Mouse (Mus musculus): ENCODE data around the gene Foxb1. TPM values are rescaled to one million over a fixed set of nuclear protein-coding genes. Genes with fewer than 3 reads are reported as not detected.

Foxb1 gene
- polyA plus RNA-seq, 1 experiment from 2014 or later: not detected

DNA sequence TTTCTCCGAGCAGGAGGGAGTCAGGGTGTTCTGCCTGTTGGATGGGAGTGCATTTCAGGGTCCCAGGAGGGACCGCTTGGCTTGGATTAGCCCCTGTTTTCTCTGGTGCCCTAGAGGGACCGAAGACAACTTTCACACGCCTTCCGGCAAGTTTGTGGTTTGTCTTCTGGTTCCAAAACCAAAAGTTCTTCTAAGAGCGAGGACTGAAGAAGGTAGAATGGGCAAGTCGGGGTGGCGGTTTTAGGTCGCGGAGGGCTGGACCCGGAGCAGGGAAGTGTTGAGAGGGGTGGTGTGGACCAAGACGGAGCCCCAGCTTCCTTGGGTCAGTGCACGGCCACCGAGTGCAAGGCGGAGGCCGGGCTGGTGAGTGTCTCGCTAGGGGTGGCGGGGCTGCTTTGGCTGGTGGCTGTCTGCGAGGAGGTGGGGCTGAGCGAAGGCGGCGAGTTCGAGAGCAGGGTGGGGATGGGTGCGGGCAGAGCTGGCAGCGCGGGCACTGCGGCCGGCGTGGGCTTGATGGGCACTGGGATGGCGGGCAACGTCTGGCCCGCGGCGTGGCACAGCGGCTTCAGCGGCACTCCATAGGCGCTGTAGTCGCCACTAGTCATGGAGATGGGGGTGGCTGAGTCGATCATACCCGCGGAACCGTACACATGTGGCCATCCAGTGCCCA lies 1.7 kb downstream of the Foxb1 start:
- Histone ChIP-seq H3K27ac (ENCODE audit: low read length) (no peak overlapping the region), H3K4me2 (ENCODE audit: low read depth, low read length) (peak overlapping the region; percentile 45), H3K4me1 (ENCODE audit: control insufficient read depth, insufficient read depth, low read length) (0 out of 2 replicates have a peak, but pooled peaks cover 3% of the 10 kb centered on the region), H3K27me3 (ENCODE audit: control insufficient read depth, insufficient read depth, low read length) (peaks cover 87% of the 10 kb centered on the region), H3K4me3 (ENCODE audit: low read length) (peak overlapping the region; percentile 21), H3K36me3 (ENCODE audit: control insufficient read depth, insufficient read depth) (no peaks in the 10 kb centered on the region), H3K9me3 (replicated peaks; ENCODE audit: control insufficient read depth, low read length) (no peaks in the 10 kb centered on the region), H3K9ac (ENCODE audit: low read length) (no peak overlapping the region)
- under 1% methylated on average over 42 of the region's 42 CpGs for WGBS
- no peak for ATAC-seq (replicated peaks; ENCODE audit: extremely low read depth, insufficient read depth, low FRiP score)

DNA sequence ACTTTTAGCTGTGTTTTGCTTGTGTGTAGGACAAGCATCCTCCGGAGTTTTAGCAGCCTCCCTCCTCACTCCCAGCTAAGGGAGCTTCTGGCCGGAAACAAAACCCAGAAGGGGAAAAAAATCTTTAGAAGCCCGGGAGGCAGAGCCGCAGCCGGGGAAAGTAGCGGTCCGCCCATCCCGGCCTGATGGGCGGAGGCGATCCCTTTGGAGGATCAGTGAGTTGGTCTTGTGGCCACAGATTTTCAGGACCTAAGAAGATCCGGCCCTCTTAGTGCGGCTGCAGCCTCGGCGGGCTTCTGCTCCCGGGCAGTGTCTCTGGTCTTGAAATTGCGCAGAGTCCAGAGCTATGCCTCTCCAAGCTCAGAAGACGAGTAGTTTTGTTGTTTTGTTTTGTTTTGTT lies 2.2 kb downstream of the Foxb1 start:
- Histone ChIP-seq H3K9ac (ENCODE audit: low read length) (no peak overlapping the region), H3K27me3 (ENCODE audit: control insufficient read depth, insufficient read depth, low read length) (peaks cover 85% of the 10 kb centered on the region), H3K9me3 (replicated peaks; ENCODE audit: control insufficient read depth, low read length) (no peaks in the 10 kb centered on the region), H3K27ac (ENCODE audit: low read length) (no peak overlapping the region), H3K36me3 (ENCODE audit: control insufficient read depth, insufficient read depth) (no peaks in the 10 kb centered on the region), H3K4me3 (ENCODE audit: low read length) (peak overlapping the region; percentile 21), H3K4me2 (ENCODE audit: low read depth, low read length) (peak overlapping the region; percentile 45), H3K4me1 (ENCODE audit: control insufficient read depth, insufficient read depth, low read length) (0 out of 2 replicates have a peak, but pooled peaks cover 3% of the 10 kb centered on the region)
- 1% methylated on average over 17 of the region's 17 CpGs for WGBS
- no peak for ATAC-seq (replicated peaks; ENCODE audit: extremely low read depth, insufficient read depth, low FRiP score)

DNA sequence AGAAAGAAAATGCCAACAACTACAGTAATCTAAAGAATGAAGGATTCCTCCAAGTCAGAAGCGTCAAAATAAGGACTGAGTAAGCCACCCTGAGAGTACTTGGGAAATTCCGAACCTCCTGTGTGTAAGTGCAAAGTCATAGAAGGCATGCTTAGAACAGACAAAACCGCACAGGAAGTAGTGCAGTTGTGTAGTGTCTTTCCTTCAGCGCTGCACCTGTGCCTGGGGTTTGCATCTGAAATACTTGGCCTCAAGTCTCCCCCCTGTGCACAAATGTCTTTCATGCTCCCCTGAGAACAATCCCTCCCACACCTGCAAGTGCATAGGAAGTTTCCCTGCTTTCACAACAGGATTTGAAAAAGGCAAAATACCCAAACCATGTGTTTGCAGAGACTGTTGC lies 3.5 kb downstream of the Foxb1 start:
- H3K9ac ChIP-seq (ENCODE audit: low read length): no peak overlapping the region
- peaks cover 82% of the 10 kb centered on the region for H3K27me3 ChIP-seq (ENCODE audit: control insufficient read depth, insufficient read depth, low read length)
- no peaks in the 10 kb centered on the region for H3K36me3 ChIP-seq (ENCODE audit: control insufficient read depth, insufficient read depth)
- no peak overlapping the region for H3K4me2 ChIP-seq (ENCODE audit: low read depth, low read length)
- H3K4me3 ChIP-seq (ENCODE audit: low read length): no peak overlapping the region
- 11% methylated on average over 4 of the region's 4 CpGs for WGBS
- H3K27ac ChIP-seq (ENCODE audit: low read length): no peak overlapping the region
- 0 out of 2 replicates have a peak, but pooled peaks cover 3% of the 10 kb centered on the region for H3K4me1 ChIP-seq (ENCODE audit: control insufficient read depth, insufficient read depth, low read length)
- ATAC-seq (replicated peaks; ENCODE audit: extremely low read depth, insufficient read depth, low FRiP score): no peak
- no peaks in the 10 kb centered on the region for H3K9me3 ChIP-seq (replicated peaks; ENCODE audit: control insufficient read depth, low read length)

DNA sequence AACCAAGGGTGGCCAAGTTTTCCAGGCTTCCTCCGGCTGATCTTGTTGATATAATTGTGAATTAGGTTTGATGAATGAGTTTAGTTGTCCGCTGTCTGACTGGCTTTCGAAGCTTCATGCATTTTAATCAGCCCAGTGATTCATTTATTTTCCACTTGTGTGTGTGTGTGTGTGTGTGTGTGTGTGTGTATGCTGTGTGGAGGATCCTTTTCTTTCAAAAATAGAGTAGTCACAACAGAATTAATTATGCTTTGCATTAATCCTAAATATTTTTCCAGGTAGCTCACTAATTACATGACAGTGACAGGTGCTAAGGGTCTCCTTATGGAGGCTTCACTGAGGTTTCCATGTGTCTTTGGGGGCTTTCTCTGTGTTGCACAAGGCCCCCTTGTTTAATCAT lies 4.3 kb downstream of the Foxb1 start:
- 19% methylated on average over 3 of the region's 3 CpGs for WGBS
- no peaks in the 10 kb centered on the region for H3K9me3 ChIP-seq (replicated peaks; ENCODE audit: control insufficient read depth, low read length)
- H3K27ac ChIP-seq (ENCODE audit: low read length): no peak overlapping the region
- no peak overlapping the region for H3K9ac ChIP-seq (ENCODE audit: low read length)
- peaks cover 82% of the 10 kb centered on the region for H3K27me3 ChIP-seq (ENCODE audit: control insufficient read depth, insufficient read depth, low read length)
- no peak overlapping the region for H3K4me3 ChIP-seq (ENCODE audit: low read length)
- H3K4me1 ChIP-seq (ENCODE audit: control insufficient read depth, insufficient read depth, low read length): 0 out of 2 replicates have a peak, but pooled peaks cover 3% of the 10 kb centered on the region
- H3K4me2 ChIP-seq (ENCODE audit: low read depth, low read length): no peak overlapping the region
- no peaks in the 10 kb centered on the region for H3K36me3 ChIP-seq (ENCODE audit: control insufficient read depth, insufficient read depth)
- no peak for ATAC-seq (replicated peaks; ENCODE audit: extremely low read depth, insufficient read depth, low FRiP score)

DNA sequence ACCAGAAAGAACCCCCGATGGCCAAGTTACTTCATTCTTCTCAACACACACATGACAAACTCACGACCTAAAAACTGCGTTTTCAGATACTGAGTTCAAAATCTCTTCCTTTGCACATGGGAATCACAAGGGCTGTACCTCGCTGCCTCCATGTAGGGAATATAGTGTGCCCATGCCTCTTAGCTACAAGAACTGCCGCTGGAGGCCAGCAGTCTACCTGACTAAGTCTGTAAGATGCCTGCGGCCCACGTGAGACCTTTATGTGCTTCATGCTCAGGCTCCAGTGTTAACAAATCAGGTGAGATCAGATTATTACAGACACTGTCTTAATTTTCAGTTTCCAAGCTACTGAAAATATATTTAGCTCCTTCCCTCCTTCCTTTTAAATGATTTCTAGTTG lies 4.7 kb downstream of the Foxb1 start:
- H3K27me3 ChIP-seq (ENCODE audit: control insufficient read depth, insufficient read depth, low read length): peaks cover 78% of the 10 kb centered on the region
- WGBS: 20% methylated on average over 7 of the region's 7 CpGs
- H3K36me3 ChIP-seq (ENCODE audit: control insufficient read depth, insufficient read depth): no peaks in the 10 kb centered on the region

DNA sequence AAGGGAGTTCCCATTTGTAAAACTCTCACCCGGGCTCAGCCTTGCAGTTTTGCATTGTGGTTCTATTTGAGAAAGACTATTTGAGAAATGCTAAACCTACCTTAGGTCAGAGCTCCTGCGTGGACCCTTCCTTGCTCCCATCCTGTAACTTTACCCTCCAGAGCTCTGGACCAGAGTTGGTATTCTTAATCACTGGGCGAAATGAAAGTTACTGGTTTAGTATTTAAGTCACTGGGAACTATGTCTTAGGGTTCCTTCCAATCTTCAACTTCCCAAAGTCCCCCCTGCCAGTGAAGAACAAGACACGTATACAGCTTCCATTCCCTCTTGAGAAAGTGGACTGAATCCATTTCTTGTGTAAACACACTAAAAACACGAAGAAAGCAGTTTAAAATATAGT lies 5.6 kb downstream of the Foxb1 start:
- Histone ChIP-seq H3K4me2 (ENCODE audit: low read depth, low read length) (no peak overlapping the region), H3K27ac (ENCODE audit: low read length) (no peak overlapping the region), H3K4me1 (ENCODE audit: control insufficient read depth, insufficient read depth, low read length) (0 out of 2 replicates have a peak, but pooled peaks cover 3% of the 10 kb centered on the region), H3K4me3 (ENCODE audit: low read length) (no peak overlapping the region), H3K9ac (ENCODE audit: low read length) (no peak overlapping the region), H3K9me3 (replicated peaks; ENCODE audit: control insufficient read depth, low read length) (no peaks in the 10 kb centered on the region), H3K27me3 (ENCODE audit: control insufficient read depth, insufficient read depth, low read length) (peaks cover 69% of the 10 kb centered on the region), H3K36me3 (ENCODE audit: control insufficient read depth, insufficient read depth) (no peaks in the 10 kb centered on the region)
- no peak for ATAC-seq (replicated peaks; ENCODE audit: extremely low read depth, insufficient read depth, low FRiP score)
- 11% methylated on average over 5 of the region's 5 CpGs for WGBS

More for the DNA sequence above, 4.7 kb downstream of the Foxb1 start:
- Histone ChIP-seq H3K9ac (ENCODE audit: low read length) (no peak overlapping the region), H3K9me3 (replicated peaks; ENCODE audit: control insufficient read depth, low read length) (no peaks in the 10 kb centered on the region), H3K4me2 (ENCODE audit: low read depth, low read length) (no peak overlapping the region), H3K4me3 (ENCODE audit: low read length) (no peak overlapping the region), H3K4me1 (ENCODE audit: control insufficient read depth, insufficient read depth, low read length) (0 out of 2 replicates have a peak, but pooled peaks cover 3% of the 10 kb centered on the region), H3K27ac (ENCODE audit: low read length) (no peak overlapping the region)
- ATAC-seq (replicated peaks; ENCODE audit: extremely low read depth, insufficient read depth, low FRiP score): no peak

DNA sequence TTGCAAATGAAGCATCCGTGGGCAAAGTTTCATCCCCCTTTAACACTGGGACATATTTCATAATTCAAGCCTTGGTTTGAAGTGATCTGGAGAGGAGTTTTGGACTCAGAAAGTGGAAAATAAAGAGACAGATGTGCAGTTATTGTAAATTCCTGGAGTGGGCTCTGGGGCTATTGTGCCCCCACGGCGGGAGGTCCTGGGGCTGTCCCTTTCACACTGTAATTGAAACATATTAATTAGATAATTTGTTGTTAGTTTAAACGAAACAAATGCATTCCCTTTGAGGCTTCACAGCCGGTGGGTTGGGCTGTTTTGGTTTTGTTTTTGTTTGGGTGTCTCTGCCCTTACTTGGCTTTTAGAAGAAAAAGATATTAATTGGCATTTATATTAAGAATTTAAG lies 6.0 kb downstream of the Foxb1 start:
- no peaks in the 10 kb centered on the region for H3K36me3 ChIP-seq (ENCODE audit: control insufficient read depth, insufficient read depth)
- H3K27me3 ChIP-seq (ENCODE audit: control insufficient read depth, insufficient read depth, low read length): peaks cover 64% of the 10 kb centered on the region
- no peaks in the 10 kb centered on the region for H3K9me3 ChIP-seq (replicated peaks; ENCODE audit: control insufficient read depth, low read length)
- no peak for ATAC-seq (replicated peaks; ENCODE audit: extremely low read depth, insufficient read depth, low FRiP score)
- WGBS: 6% methylated on average over 5 of the region's 5 CpGs
- 0 out of 2 replicates have a peak, but pooled peaks cover 3% of the 10 kb centered on the region for H3K4me1 ChIP-seq (ENCODE audit: control insufficient read depth, insufficient read depth, low read length)
- no peak overlapping the region for H3K4me2 ChIP-seq (ENCODE audit: low read depth, low read length)
- no peak overlapping the region for H3K9ac ChIP-seq (ENCODE audit: low read length)
- H3K27ac ChIP-seq (ENCODE audit: low read length): no peak overlapping the region
- no peak overlapping the region for H3K4me3 ChIP-seq (ENCODE audit: low read length)

DNA sequence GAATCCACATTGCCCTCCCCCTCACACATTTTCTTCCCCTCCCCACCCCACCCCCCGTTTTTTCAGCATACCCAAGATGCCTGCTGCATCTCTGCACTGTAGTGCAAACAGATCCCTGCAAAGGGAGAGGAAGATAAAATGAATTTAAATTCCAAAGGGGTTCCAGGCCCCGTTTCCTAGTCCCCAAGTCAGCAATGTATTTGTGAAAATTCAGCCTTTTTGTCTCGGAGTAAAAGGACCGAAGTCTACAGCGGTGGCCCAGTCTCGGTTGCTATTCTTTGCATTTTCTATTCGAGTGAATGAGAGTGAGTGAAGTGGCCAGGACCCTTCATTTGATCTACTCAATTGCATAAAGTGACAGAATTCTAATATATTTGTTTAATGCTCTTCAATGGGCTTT lies 6.4 kb downstream of the Foxb1 start:
- Histone ChIP-seq H3K4me1 (ENCODE audit: control insufficient read depth, insufficient read depth, low read length) (0 out of 2 replicates have a peak, but pooled peaks cover 3% of the 10 kb centered on the region), H3K4me3 (ENCODE audit: low read length) (no peak overlapping the region), H3K4me2 (ENCODE audit: low read depth, low read length) (no peak overlapping the region), H3K9ac (ENCODE audit: low read length) (no peak overlapping the region), H3K27ac (ENCODE audit: low read length) (no peak overlapping the region), H3K9me3 (replicated peaks; ENCODE audit: control insufficient read depth, low read length) (no peaks in the 10 kb centered on the region), H3K36me3 (ENCODE audit: control insufficient read depth, insufficient read depth) (no peaks in the 10 kb centered on the region), H3K27me3 (ENCODE audit: control insufficient read depth, insufficient read depth, low read length) (peaks cover 60% of the 10 kb centered on the region)
- 12% methylated on average over 7 of the region's 7 CpGs for WGBS
- no peak for ATAC-seq (replicated peaks; ENCODE audit: extremely low read depth, insufficient read depth, low FRiP score)

DNA sequence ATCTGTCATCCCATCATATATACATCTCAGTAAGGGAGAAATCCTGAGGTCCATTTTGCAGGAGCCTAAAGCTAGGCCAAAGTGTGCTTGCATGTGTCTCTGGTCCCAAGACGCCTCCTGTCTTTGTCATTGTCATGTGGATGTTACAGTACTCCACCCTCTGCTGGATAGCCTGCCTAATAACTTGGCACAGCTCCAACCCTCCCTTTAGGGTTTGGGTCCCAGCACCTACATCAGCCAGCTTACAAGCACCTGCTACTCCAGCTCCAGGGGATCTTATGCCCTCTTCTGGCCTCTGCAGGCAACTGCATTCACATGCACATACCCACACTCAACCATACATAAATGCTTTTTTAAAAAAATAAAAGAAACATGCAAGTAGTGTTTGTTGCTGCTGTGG lies 12.8 kb downstream of the Foxb1 start:
- Histone ChIP-seq H3K9me3 (replicated peaks; ENCODE audit: control insufficient read depth, low read length) (peaks cover 3% of the 10 kb centered on the region; the same call in 1 of the 2 replicates), H3K27me3 (ENCODE audit: control insufficient read depth, insufficient read depth, low read length) (peaks cover 11% of the 10 kb centered on the region), H3K4me3 (ENCODE audit: low read length) (no peak overlapping the region), H3K9ac (ENCODE audit: low read length) (no peak overlapping the region), H3K4me2 (ENCODE audit: low read depth, low read length) (no peak overlapping the region), H3K4me1 (ENCODE audit: control insufficient read depth, insufficient read depth, low read length) (no peaks in the 10 kb centered on the region), H3K27ac (ENCODE audit: low read length) (no peak overlapping the region), H3K36me3 (ENCODE audit: control insufficient read depth, insufficient read depth) (no peaks in the 10 kb centered on the region)
- ATAC-seq (replicated peaks; ENCODE audit: extremely low read depth, insufficient read depth, low FRiP score): no peak
- 83% methylated on average over 1 of the region's 1 CpGs for WGBS

Measured in heart, embryonic 16.5 days (tissue).